Comparison of ENCODE assay signal across 14 mouse cellular contexts in genomic region chr12:33433812-33434211, GRCm38 (mm10). TPM values are rescaled to one million over a fixed set of nuclear protein-coding genes. Genes with fewer than 3 reads are reported as not detected.
DNase-seq lines count a peak whose midpoint lies in the region; ATAC-seq and TF ChIP-seq lines count a peak whose summit lies in the region.
"Had no signal": no experiment of that assay in that cellular context is flagged by ENCODE, and none has a peak within 500 bp of the region (broad histone marks: within the 10 kb centered on the region; RNA-seq: fewer than 3 reads in every experiment).

No protein-coding gene starts in this region.

- 87% methylated on average over 9 of the region's 9 CpGs for WGBS in heart, embryonic 12.5 days
- 56% methylated on average over 9 of the region's 9 CpGs for WGBS in lung, postnatal 0 days
- 73% methylated on average over 9 of the region's 9 CpGs for WGBS in stomach, postnatal 0 days
- 78% methylated on average over 9 of the region's 9 CpGs for WGBS in forebrain, embryonic 16.5 days

- H3K27me3 ChIP-seq in heart, embryonic 12.5 days (replicated peaks): no peaks in the 10 kb centered on the region
- no peaks in the 10 kb centered on the region for H3K27me3 ChIP-seq in MEL (ENCODE audit: control insufficient read depth in 1 of 2, insufficient read depth in 2 of 2, low read length in 2 of 2)
- H3K27me3 ChIP-seq in lung, postnatal 0 days (replicated peaks; ENCODE audit: insufficient read depth, low read length): no peaks in the 10 kb centered on the region
- H3K27me3 ChIP-seq in stomach, postnatal 0 days (ENCODE audit: control insufficient read depth, insufficient read depth, low read length): no peaks in the 10 kb centered on the region
- H3K27me3 ChIP-seq in forebrain, embryonic 16.5 days (replicated peaks; ENCODE audit: control insufficient read depth, insufficient read depth, low read length): no peaks in the 10 kb centered on the region
- H3K27me3 ChIP-seq: embryonic facial prominence, embryonic 15.5 days; kidney, embryonic 15.5 days; neural tube, embryonic 12.5 days had no signal

- peaks cover 30% of the 10 kb centered on the region for H3K79me2 ChIP-seq in MEL (ENCODE audit: control insufficient read depth, insufficient read depth, low read length, poor library complexity)

- no peak overlapping the region for H3K4me2 ChIP-seq in heart, embryonic 12.5 days
- no peak overlapping the region for H3K4me2 ChIP-seq in lung, postnatal 0 days (replicated peaks; ENCODE audit: low read depth, low read length)
- H3K4me2 ChIP-seq in stomach, postnatal 0 days (replicated peaks; ENCODE audit: low read depth): no peak overlapping the region
- H3K4me2 ChIP-seq in forebrain, embryonic 16.5 days (ENCODE audit: low read length): no peak overlapping the region
- H3K4me2 ChIP-seq: embryonic facial prominence, embryonic 15.5 days; kidney, embryonic 15.5 days; neural tube, embryonic 12.5 days had no signal

- no peaks in the 10 kb centered on the region for H3K9me3 ChIP-seq in heart, embryonic 12.5 days (replicated peaks)
- H3K9me3 ChIP-seq in MEL (replicated peaks; ENCODE audit: insufficient read depth, low read length): no peaks in the 10 kb centered on the region
- H3K9me3 ChIP-seq in lung, postnatal 0 days (ENCODE audit: low read length): no peaks in the 10 kb centered on the region
- H3K9me3 ChIP-seq in stomach, postnatal 0 days (ENCODE audit: control insufficient read depth, low read length): no peaks in the 10 kb centered on the region
- no peaks in the 10 kb centered on the region for H3K9me3 ChIP-seq in forebrain, embryonic 16.5 days (ENCODE audit: control insufficient read depth, low read length)
- H3K9me3 ChIP-seq: embryonic facial prominence, embryonic 15.5 days; kidney, embryonic 15.5 days; neural tube, embryonic 12.5 days had no signal

- no peak for TF ChIP-seq CTCF in MEL (IDR thresholded peaks at IDR 0.05 in 2 of 3, conservative IDR thresholded peaks at IDR 0.05 in 1 of 3; ENCODE audit: control insufficient read depth in 1 of 3, insufficient read depth in 1 of 3, low read depth in 2 of 3, low read length in 3 of 3, poor library complexity in 1 of 3, severe bottlenecking in 1 of 3)
- no peak for TF ChIP-seq CTCF in lung, postnatal 0 days (IDR thresholded peaks at IDR 0.05)
- no peak for TF ChIP-seq CTCF in stomach, postnatal 0 days (IDR thresholded peaks at IDR 0.05; ENCODE audit: low read depth)

- DNase-seq in heart, adult 18-20 months: peak; percentile 23 to 45
- peak; percentile 76 for DNase-seq in MEL (ENCODE audit: low read depth, low spot score)
- DNase-seq in lung, postnatal 0 days (ENCODE audit: low spot score): peak; percentile 33
- no peak for DNase-seq in stomach, postnatal 0 days (ENCODE audit: low spot score)
- no peak for DNase-seq in kidney, adult 18-20 months
- DNase-seq: cerebellum, adult 9-10 months; right cerebral cortex, postnatal 4 days had no signal

- H3K27ac ChIP-seq in heart, embryonic 12.5 days (ENCODE audit: poor library complexity, severe bottlenecking): no peak overlapping the region
- 0 out of 2 replicates have a peak overlapping the region, but pooled peaks have one; percentile 29 for H3K27ac ChIP-seq in MEL (ENCODE audit: control insufficient read depth, low read depth, low read length)
- no peak overlapping the region for H3K27ac ChIP-seq in lung, postnatal 0 days (ENCODE audit: low read length)
- H3K27ac ChIP-seq in stomach, postnatal 0 days (replicated peaks): no peak overlapping the region
- no peak overlapping the region for H3K27ac ChIP-seq in forebrain, embryonic 16.5 days (ENCODE audit: low read length)
- H3K27ac ChIP-seq: embryonic facial prominence, embryonic 15.5 days; kidney, embryonic 15.5 days; neural tube, embryonic 12.5 days had no signal

- TF ChIP-seq EP300 in MEL (IDR thresholded peaks at IDR 0.05; ENCODE audit: low read depth in 1 of 2, low read length in 2 of 2): peak in 1 of 2 experiments; percentile 53; a peak in 2 of 4 replicates
- TF ChIP-seq EP300 in lung, postnatal 0 days (IDR thresholded peaks at IDR 0.05): no peak
- no peak for TF ChIP-seq EP300 in stomach, postnatal 0 days (optimal IDR thresholded peaks at IDR 0.05)

- no peak overlapping the region for H3K9ac ChIP-seq in heart, embryonic 12.5 days
- H3K9ac ChIP-seq in MEL (ENCODE audit: control insufficient read depth, low read depth, low read length, poor library complexity, severe bottlenecking): no peak overlapping the region; the same call in 1 of the 2 replicates
- H3K9ac ChIP-seq in lung, postnatal 0 days (replicated peaks; ENCODE audit: low read depth): no peak overlapping the region
- H3K9ac ChIP-seq in stomach, postnatal 0 days (ENCODE audit: low read length): no peak overlapping the region
- H3K9ac ChIP-seq in forebrain, embryonic 16.5 days (replicated peaks; ENCODE audit: low read depth, low read length): no peak overlapping the region
- H3K9ac ChIP-seq: embryonic facial prominence, embryonic 15.5 days; kidney, embryonic 15.5 days; neural tube, embryonic 12.5 days had no signal

- H3K4me3 ChIP-seq in heart, embryonic 12.5 days: no peak overlapping the region
- H3K4me3 ChIP-seq in MEL (ENCODE audit: control insufficient read depth in 1 of 2, insufficient read depth in 1 of 2, low read depth in 2 of 2, low read length in 2 of 2): no peak overlapping the region
- H3K4me3 ChIP-seq in lung, postnatal 0 days (ENCODE audit: low read depth, low read length): no peak overlapping the region
- no peak overlapping the region for H3K4me3 ChIP-seq in stomach, postnatal 0 days (ENCODE audit: low read depth, low read length)
- H3K4me3 ChIP-seq in forebrain, embryonic 16.5 days (replicated peaks; ENCODE audit: low read length): no peak overlapping the region
- H3K4me3 ChIP-seq: embryonic facial prominence, embryonic 15.5 days; kidney, embryonic 15.5 days; neural tube, embryonic 12.5 days had no signal

- peaks cover 5% of the 10 kb centered on the region for H3K4me1 ChIP-seq in heart, embryonic 12.5 days (replicated peaks)
- H3K4me1 ChIP-seq in MEL (ENCODE audit: control insufficient read depth in 1 of 2, insufficient read depth in 2 of 2, low read length in 2 of 2): peaks cover 8 to 10% of the 10 kb centered on the region in 2 experiments
- peaks cover 4% of the 10 kb centered on the region; the same call in 1 of the 2 replicates for H3K4me1 ChIP-seq in lung, postnatal 0 days (ENCODE audit: insufficient read depth, low read depth, low read length)
- no peaks in the 10 kb centered on the region for H3K4me1 ChIP-seq in stomach, postnatal 0 days (replicated peaks; ENCODE audit: control insufficient read depth, insufficient read depth)
- H3K4me1 ChIP-seq in forebrain, embryonic 16.5 days (replicated peaks; ENCODE audit: control insufficient read depth, insufficient read depth, low read length): peaks cover 5% of the 10 kb centered on the region

- ATAC-seq in heart, embryonic 12.5 days (ENCODE audit: insufficient number of reproducible peaks, low FRiP score): no peak
- no peak for ATAC-seq in lung, postnatal 0 days
- peak; percentile 66; the same call in 1 of the 2 replicates for ATAC-seq in stomach, postnatal 0 days (ENCODE audit: low FRiP score, low TSS enrichment)
- no peak for ATAC-seq in forebrain, embryonic 16.5 days
- no peak for ATAC-seq in cerebellum, adult (ENCODE audit: insufficient number of reproducible peaks, low FRiP score, low TSS enrichment)

- TF ChIP-seq POLR2A in MEL (IDR thresholded peaks at IDR 0.05; ENCODE audit: control insufficient read depth in 1 of 2, insufficient read depth in 1 of 2, low read depth in 1 of 2, low read length in 2 of 2, poor library complexity in 1 of 2): no peak

- H3K36me3 ChIP-seq in heart, embryonic 12.5 days: peaks cover 9% of the 10 kb centered on the region
- H3K36me3 ChIP-seq in MEL (ENCODE audit: control insufficient read depth in 1 of 2, insufficient read depth in 2 of 2, low read length in 2 of 2): peaks cover 13 to 32% of the 10 kb centered on the region in 2 experiments
- H3K36me3 ChIP-seq in lung, postnatal 0 days (ENCODE audit: insufficient read depth, low read length): no peaks in the 10 kb centered on the region
- H3K36me3 ChIP-seq in stomach, postnatal 0 days (ENCODE audit: control insufficient read depth, insufficient read depth, low read length): no peaks in the 10 kb centered on the region
- no peaks in the 10 kb centered on the region for H3K36me3 ChIP-seq in forebrain, embryonic 16.5 days (ENCODE audit: control insufficient read depth, insufficient read depth)

- TF ChIP-seq RAD21 in MEL (IDR thresholded peaks at IDR 0.05; ENCODE audit: low read depth, low read length): no peak

TF ChIP-seq in MEL, 35 proteins besides CTCF, POLR2A, EP300 and RAD21 (continues in another document):
- TF ChIP-seq UBTF (IDR thresholded peaks at IDR 0.05; ENCODE audit: borderline replicate concordance, insufficient read depth, low read depth, low read length): no peak
- TF ChIP-seq TBP (IDR thresholded peaks at IDR 0.05; ENCODE audit: low read depth, low read length): no peak
- no peak for TF ChIP-seq ELF1 (IDR thresholded peaks at IDR 0.05; ENCODE audit: low read depth, low read length)
- TF ChIP-seq NRF1 (IDR thresholded peaks at IDR 0.05; ENCODE audit: insufficient read depth, low read depth, low read length, poor library complexity, severe bottlenecking): no peak
- no peak for TF ChIP-seq SMC3 (IDR thresholded peaks at IDR 0.05; ENCODE audit: low read depth, low read length)
- TF ChIP-seq MAZ (IDR thresholded peaks at IDR 0.05; ENCODE audit: low read depth, low read length): no peak
- no peak for TF ChIP-seq GABPA (IDR thresholded peaks at IDR 0.05; ENCODE audit: low read depth, low read length)

RNA-seq across cellular contexts. Expression of gene Twistnb, which starts 4.4 kb away (rescaled TPM):
- total RNA-seq in heart, adult 18-20 months (2021): 10 to 100 TPM in 1 of 2 experiments, 1 to 10 TPM in 1; 8.0 to 10.2 TPM
- polyA plus RNA-seq in heart, embryonic 12.5 days (2016; fragmentation: Nextera tagmentation; extraction: Ambion mirVana): 32.5 and 38.1 TPM in 2 replicates
- 25.3 and 25.9 TPM in 2 replicates for total RNA-seq in MEL (2012; rRNA removed)
- polyA plus RNA-seq in MEL (2012; ENCODE audit: insufficient read depth in 1 of 2, insufficient read length in 2 of 2, low read depth in 1 of 2, low replicate concordance in 2 of 2, missing spikeins in 1 of 2): 10 to 100 TPM; 22.1 to 44.6 TPM
- 52.4 and 57.2 TPM in 2 replicates for polyA plus RNA-seq in lung, postnatal 0 days (2015; fragmentation: Nextera tagmentation; extraction: Ambion mirVana)
- 40.9 and 44.9 TPM in 2 replicates for polyA plus RNA-seq in stomach, postnatal 0 days (2015; fragmentation: Nextera tagmentation; extraction: Ambion mirVana)
- 44.4 and 51.6 TPM in 2 replicates for polyA plus RNA-seq in forebrain, embryonic 16.5 days (2015; fragmentation: Nextera tagmentation; extraction: Ambion mirVana)

RNA-seq across cellular contexts. Expression of gene Efcab10, which starts 39.2 kb away (rescaled TPM):
- not detected for total RNA-seq in heart, adult 18-20 months (2021)
- not detected in 2 replicates for polyA plus RNA-seq in heart, embryonic 12.5 days (2016; fragmentation: Nextera tagmentation; extraction: Ambion mirVana)
- total RNA-seq in MEL (2012; rRNA removed): not detected in 2 replicates
- polyA plus RNA-seq in MEL (2012; ENCODE audit: insufficient read depth in 1 of 2, insufficient read length in 2 of 2, low read depth in 1 of 2, low replicate concordance in 2 of 2, missing spikeins in 1 of 2): not detected
- 17.0 and 17.7 TPM in 2 replicates for polyA plus RNA-seq in lung, postnatal 0 days (2015; fragmentation: Nextera tagmentation; extraction: Ambion mirVana)
- polyA plus RNA-seq in stomach, postnatal 0 days (2015; fragmentation: Nextera tagmentation; extraction: Ambion mirVana): 0.21 TPM in 1 of 2 replicates, not detected in the other
- polyA plus RNA-seq in forebrain, embryonic 16.5 days (2015; fragmentation: Nextera tagmentation; extraction: Ambion mirVana): 2.0 and 2.1 TPM in 2 replicates
- total RNA-seq: heart, postnatal 25 days had no signal

Comparison
In these comparisons a context has a peak if more than half of its experiments do, and no peak if none do; other contexts are left out.
1. DNase-seq: peak in heart, adult 18-20 months (2 of 2), MEL (single experiment) and lung, postnatal 0 days (single experiment); none in stomach, postnatal 0 days (single experiment) and kidney, adult 18-20 months (single experiment).